ENCODE assay signal across 20 mouse cellular contexts in genomic region chr19:40633144-40633543, GRCm38 (mm10). TPM values are rescaled to one million over a fixed set of nuclear protein-coding genes. Genes with fewer than 3 reads are reported as not detected.
DNase-seq lines count a peak whose midpoint lies in the region; ATAC-seq and TF ChIP-seq lines count a peak whose summit lies in the region.
"Had no signal": no experiment of that assay in that cellular context is flagged by ENCODE, and none has a peak within 500 bp of the region (broad histone marks: within the 10 kb centered on the region; RNA-seq: fewer than 3 reads in every experiment).

No protein-coding gene starts in this region.

- 0 out of 2 replicates have a peak, but pooled peaks have one; percentile 8 for TF ChIP-seq CTCF in kidney, adult 2 months (conservative IDR thresholded peaks at IDR 0.05; ENCODE audit: insufficient read depth, insufficient read length, low read depth, low read length)
- peak; percentile 19; the same call in 1 of the 2 replicates for TF ChIP-seq CTCF in midbrain, postnatal 0 days (IDR thresholded peaks at IDR 0.05)

- no peak overlapping the region for H3K9ac ChIP-seq in midbrain, postnatal 0 days (replicated peaks; ENCODE audit: low read length, poor library complexity, severe bottlenecking)
- H3K9ac ChIP-seq in midbrain, embryonic 15.5 days = no peak overlapping the region
- H3K9ac ChIP-seq: forebrain, embryonic 15.5 days; hindbrain, embryonic 15.5 days; liver, embryonic 15.5 days; neural tube, embryonic 13.5 days had no signal

- ATAC-seq in CD4-positive, CD25-positive, alpha-beta regulatory T cell, adult 4 months = no peak
- ATAC-seq in midbrain, postnatal 0 days (ENCODE audit: low FRiP score) = no peak
- ATAC-seq in midbrain, embryonic 15.5 days (replicated peaks) = no peak
- ATAC-seq: forebrain, embryonic 15.5 days had no signal

- no peak overlapping the region for H3K4me2 ChIP-seq in midbrain, postnatal 0 days (ENCODE audit: low read depth, low read length, poor library complexity, severe bottlenecking)
- H3K4me2 ChIP-seq in midbrain, embryonic 15.5 days = no peak overlapping the region
- H3K4me2 ChIP-seq: forebrain, embryonic 15.5 days; hindbrain, embryonic 15.5 days; liver, embryonic 15.5 days; neural tube, embryonic 13.5 days had no signal

- WGBS in kidney, adult 2 months = 68% methylated on average over 1 of the region's 1 CpGs
- WGBS in midbrain, postnatal 0 days = 63% methylated on average over 1 of the region's 1 CpGs
- WGBS in midbrain, embryonic 15.5 days = 69% methylated on average over 1 of the region's 1 CpGs

- no peaks in the 10 kb centered on the region for H3K36me3 ChIP-seq in kidney, adult 2 months (ENCODE audit: control insufficient read depth, insufficient read depth, low read length)
- no peaks in the 10 kb centered on the region for H3K36me3 ChIP-seq in midbrain, postnatal 0 days (ENCODE audit: insufficient read depth, low read length)
- no peaks in the 10 kb centered on the region for H3K36me3 ChIP-seq in midbrain, embryonic 15.5 days (replicated peaks)
- H3K36me3 ChIP-seq: forebrain, embryonic 15.5 days; hindbrain, embryonic 15.5 days; liver, embryonic 15.5 days; midbrain, embryonic 10.5 days; neural tube, embryonic 13.5 days had no signal

- H3K27me3 ChIP-seq in kidney, adult 2 months (replicated peaks; ENCODE audit: control insufficient read depth, insufficient read depth, low read length) = no peaks in the 10 kb centered on the region
- no peaks in the 10 kb centered on the region for H3K27me3 ChIP-seq in midbrain, postnatal 0 days (ENCODE audit: insufficient read depth, low read length)
- H3K27me3 ChIP-seq in midbrain, embryonic 15.5 days (replicated peaks) = no peaks in the 10 kb centered on the region
- H3K27me3 ChIP-seq: forebrain, embryonic 15.5 days; hindbrain, embryonic 15.5 days; liver, embryonic 15.5 days; neural tube, embryonic 13.5 days had no signal

- no peak overlapping the region for H3K27ac ChIP-seq in kidney, adult 2 months (ENCODE audit: insufficient read depth, low read depth, low read length)
- H3K27ac ChIP-seq in midbrain, postnatal 0 days (ENCODE audit: low read depth, low read length) = no peak overlapping the region
- no peak overlapping the region for H3K27ac ChIP-seq in midbrain, embryonic 15.5 days
- H3K27ac ChIP-seq: forebrain, embryonic 15.5 days; hindbrain, embryonic 15.5 days; liver, embryonic 15.5 days; midbrain, embryonic 10.5 days; neural tube, embryonic 13.5 days had no signal

- H3K4me1 ChIP-seq in kidney, adult 2 months (ENCODE audit: control insufficient read depth, insufficient read depth, low read length) = no peaks in the 10 kb centered on the region
- H3K4me1 ChIP-seq in midbrain, postnatal 0 days (ENCODE audit: insufficient read depth, low read length) = no peaks in the 10 kb centered on the region
- H3K4me1 ChIP-seq in midbrain, embryonic 15.5 days = no peaks in the 10 kb centered on the region
- H3K4me1 ChIP-seq: forebrain, embryonic 15.5 days; hindbrain, embryonic 15.5 days; midbrain, embryonic 10.5 days; neural tube, embryonic 13.5 days had no signal

- H3K4me3 ChIP-seq in kidney, adult 2 months (ENCODE audit: insufficient read depth, low read depth, low read length) = no peak overlapping the region
- no peak overlapping the region for H3K4me3 ChIP-seq in midbrain, postnatal 0 days (ENCODE audit: low read depth, low read length)
- no peak overlapping the region for H3K4me3 ChIP-seq in midbrain, embryonic 15.5 days
- H3K4me3 ChIP-seq: erythroblast, embryonic 14.5 days; forebrain, embryonic 15.5 days; hindbrain, embryonic 15.5 days; liver, embryonic 15.5 days; midbrain, embryonic 10.5 days; neural tube, embryonic 13.5 days had no signal

- TF ChIP-seq POLR2A in kidney, adult 2 months (IDR thresholded peaks at IDR 0.05; ENCODE audit: low read depth, low read length) = no peak

- peak; percentile 7 for DNase-seq in CD4-positive, CD25-positive, alpha-beta regulatory T cell, adult 2 months (ENCODE audit: low read depth, low spot score)
- DNase-seq in kidney, adult 2 months = no peak
- DNase-seq in kidney, postnatal 36 days = no peak
- DNase-seq in midbrain, postnatal 0 days (ENCODE audit: low spot score) = no peak
- DNase-seq in spleen, postnatal 4 days (ENCODE audit: low spot score in 2 of 2) = no peak
- DNase-seq in kidney, postnatal 4 days = no peak
- DNase-seq: adrenal gland, postnatal 14 days; gastrocnemius, postnatal 10 days; kidney, adult 8-10 months; lung, postnatal 4 days; right cerebral cortex, postnatal 14 days; thymus, postnatal 36 days had no signal

- H3K9me3 ChIP-seq in midbrain, postnatal 0 days (ENCODE audit: low read length) = no peaks in the 10 kb centered on the region
- H3K9me3 ChIP-seq in midbrain, embryonic 15.5 days = no peaks in the 10 kb centered on the region
- H3K9me3 ChIP-seq: forebrain, embryonic 15.5 days; hindbrain, embryonic 15.5 days; liver, embryonic 15.5 days; midbrain, embryonic 10.5 days had no signal

RNA-seq across cellular contexts. Expression of gene Entpd1, which starts 21.0 kb away (rescaled TPM):
- polyA plus RNA-seq in CD4-positive, CD25-positive, alpha-beta regulatory T cell, adult 4 months (2017; shearing (Covaris generic)) = 10 to 100 TPM; 44.4 to 58.8 TPM
- polyA plus RNA-seq in kidney, adult 2 months (2012; rRNA removed) = 8.0 and 8.4 TPM in 2 replicates
- total RNA-seq in midbrain, postnatal 0 days (2014; rRNA removed) = 9.6 and 13.3 TPM in 2 replicates
- 6.9 and 7.3 TPM in 2 replicates for polyA plus RNA-seq in midbrain, postnatal 0 days (2015; fragmentation: Nextera tagmentation; extraction: Ambion mirVana)
- 8.8 and 9.5 TPM in 2 replicates for polyA plus RNA-seq in midbrain, embryonic 15.5 days (2015; fragmentation: Nextera tagmentation; extraction: Ambion mirVana)

RNA-seq across cellular contexts. Expression of gene Tctn3, which starts 21.1 kb away (rescaled TPM):
- polyA plus RNA-seq in CD4-positive, CD25-positive, alpha-beta regulatory T cell, adult 4 months (2017; shearing (Covaris generic)) = 10 to 100 TPM in 1 of 2 experiments, 1 to 10 TPM in 1; 8.5 to 13.1 TPM
- polyA plus RNA-seq in kidney, adult 2 months (2012; rRNA removed) = 8.6 and 8.9 TPM in 2 replicates
- 28.7 and 35.5 TPM in 2 replicates for total RNA-seq in midbrain, postnatal 0 days (2014; rRNA removed)
- polyA plus RNA-seq in midbrain, postnatal 0 days (2015; fragmentation: Nextera tagmentation; extraction: Ambion mirVana) = 15.9 and 16.0 TPM in 2 replicates
- 15.5 and 15.6 TPM in 2 replicates for polyA plus RNA-seq in midbrain, embryonic 15.5 days (2015; fragmentation: Nextera tagmentation; extraction: Ambion mirVana)

RNA-seq across cellular contexts. Expression of gene Aldh18a1, which starts 44.9 kb away (rescaled TPM):
- polyA plus RNA-seq in CD4-positive, CD25-positive, alpha-beta regulatory T cell, adult 4 months (2017; shearing (Covaris generic)) = 10 to 100 TPM; 39.2 to 80.4 TPM
- 3.5 and 4.1 TPM in 2 replicates for polyA plus RNA-seq in kidney, adult 2 months (2012; rRNA removed)
- 67.4 and 73.6 TPM in 2 replicates for total RNA-seq in midbrain, postnatal 0 days (2014; rRNA removed)
- 28.9 and 31.4 TPM in 2 replicates for polyA plus RNA-seq in midbrain, postnatal 0 days (2015; fragmentation: Nextera tagmentation; extraction: Ambion mirVana)
- 60.5 and 63.8 TPM in 2 replicates for polyA plus RNA-seq in midbrain, embryonic 15.5 days (2015; fragmentation: Nextera tagmentation; extraction: Ambion mirVana)
